Mouse (Mus musculus) heart, embryonic 13.5 days (tissue): ENCODE data around the gene Atp6v0a2. TPM values are rescaled to one million over a fixed set of nuclear protein-coding genes. Genes with fewer than 3 reads are reported as not detected.

ENCODE experiments used
- ATAC-seq: fragments of 200-750 bp; cut with Nextera tagmentation; 2 replicates; pipeline ENCODE4 v1.8.0; 2017; ENCODE audit warnings: moderate TSS enrichment; ENCODE audit not compliant: insufficient number of reproducible peaks, low FRiP score, low TSS enrichment; ENCODE audit errors: extremely low read depth
- H3K27ac ChIP-seq: fragments of 300-500 bp; sonication (generic); replicated peaks from 2 replicates; pipeline ENCODE4 v1.5.1; 2015; ENCODE audit warnings: moderate library complexity, mild to moderate bottlenecking, inconsistent platforms
- H3K27me3 ChIP-seq: fragments of 300-500 bp; sonication (generic); replicated peaks from 2 replicates; pipeline ENCODE4 v1.6.1; 2015; ENCODE audit warnings: mild to moderate bottlenecking, inconsistent platforms
- H3K36me3 ChIP-seq: fragments of 300-500 bp; sonication (generic); 2 replicates; pipeline ENCODE4 v1.6.1; 2015; ENCODE audit warnings: mild to moderate bottlenecking, inconsistent platforms
- H3K4me1 ChIP-seq: fragments of 300-500 bp; sonication (generic); 2 replicates; pipeline ENCODE4 v1.6.1; 2015; ENCODE audit warnings: inconsistent platforms
- H3K4me2 ChIP-seq: fragments of 300-500 bp; sonication (generic); 2 replicates; pipeline ENCODE4 v1.6.1; 2015; ENCODE audit warnings: inconsistent platforms, mild to moderate bottlenecking, moderate library complexity
- H3K4me3 ChIP-seq: fragments of 300-500 bp; sonication (generic); 2 replicates; pipeline ENCODE4 v1.5.1; 2015; ENCODE audit warnings: moderate library complexity, mild to moderate bottlenecking, inconsistent platforms
- H3K9ac ChIP-seq: fragments of 300-500 bp; sonication (generic); 2 replicates; pipeline ENCODE4 v1.6.1; 2015; ENCODE audit warnings: inconsistent platforms, mild to moderate bottlenecking, moderate library complexity
- H3K9me3 ChIP-seq: fragments of 300-500 bp; sonication (generic); 2 replicates; pipeline ENCODE4 v1.6.1; 2016; ENCODE audit warnings: inconsistent platforms
- WGBS: fragments of 180-500 bp; shearing (Covaris S2); methylation state at CpG from one replicate; pipeline ENCODE4 v1.1.7; 2015; ENCODE audit warnings: mixed read lengths; 5-methylcytosine and 5-hydroxymethylcytosine counted together
- polyA plus RNA-seq: library from polyadenylated mRNA; unstranded; fragments of >200 nt; fragmentation: Nextera tagmentation; extraction: Ambion mirVana; gene quantifications from 2 replicates; pipeline ENCODE4 v1.2.1, GENCODE M21; 2015

Atp6v0a2 gene
- polyA plus RNA-seq, 1 experiment from 2014 or later = 29.5 TPM

GRCm38 (mm10) chr5:124743841-124744240 is 115.5 kb downstream of the Atp6v0a2 start:
- no peak for ATAC-seq
- peaks cover 13% of the 10 kb centered on the region; the same call in 1 of the 2 replicates for H3K9me3 ChIP-seq
- no peak overlapping the region for H3K27ac ChIP-seq
- no peak overlapping the region for H3K4me3 ChIP-seq
- no peaks in the 10 kb centered on the region for H3K27me3 ChIP-seq
- no peak overlapping the region for H3K9ac ChIP-seq
- 79% methylated on average over 3 of the region's 3 CpGs for WGBS
- H3K4me1 ChIP-seq = no peaks in the 10 kb centered on the region
- no peak overlapping the region for H3K4me2 ChIP-seq
- H3K36me3 ChIP-seq = no peaks in the 10 kb centered on the region

GRCm38 (mm10) chr5:124746220-124746619 is 117.8 kb downstream of the Atp6v0a2 start:
- Histone ChIP-seq H3K4me1 (no peaks in the 10 kb centered on the region), H3K4me2 (no peak overlapping the region), H3K9me3 (peaks cover 6% of the 10 kb centered on the region; the same call in 1 of the 2 replicates), H3K27me3 (no peaks in the 10 kb centered on the region), H3K4me3 (no peak overlapping the region), H3K9ac (no peak overlapping the region), H3K27ac (no peak overlapping the region), H3K36me3 (no peaks in the 10 kb centered on the region)
- ATAC-seq = no peak
- 83% methylated on average over 15 of the region's 15 CpGs for WGBS

GRCm38 (mm10) chr5:124748296-124748695 is 119.9 kb downstream of the Atp6v0a2 start:
- H3K9me3 ChIP-seq = no peaks in the 10 kb centered on the region
- no peaks in the 10 kb centered on the region for H3K4me1 ChIP-seq
- WGBS = 78% methylated on average over 18 of the region's 18 CpGs
- no peak overlapping the region for H3K4me3 ChIP-seq
- no peak overlapping the region for H3K9ac ChIP-seq
- H3K4me2 ChIP-seq = no peak overlapping the region
- no peaks in the 10 kb centered on the region for H3K36me3 ChIP-seq
- H3K27me3 ChIP-seq = no peaks in the 10 kb centered on the region
- no peak for ATAC-seq
- no peak overlapping the region for H3K27ac ChIP-seq

GRCm38 (mm10) chr5:124751656-124752055 is 123.3 kb downstream of the Atp6v0a2 start:
- H3K27ac ChIP-seq = no peak overlapping the region
- no peaks in the 10 kb centered on the region for H3K4me1 ChIP-seq
- no peaks in the 10 kb centered on the region for H3K36me3 ChIP-seq
- H3K4me2 ChIP-seq = no peak overlapping the region
- WGBS = 81% methylated on average over 9 of the region's 9 CpGs
- H3K4me3 ChIP-seq = no peak overlapping the region
- ATAC-seq = no peak
- H3K27me3 ChIP-seq = no peaks in the 10 kb centered on the region
- no peaks in the 10 kb centered on the region for H3K9me3 ChIP-seq
- no peak overlapping the region for H3K9ac ChIP-seq

GRCm38 (mm10) chr5:124761011-124761410 is 132.6 kb downstream of the Atp6v0a2 start:
- Histone ChIP-seq H3K4me1 (no peaks in the 10 kb centered on the region), H3K27me3 (0 out of 2 replicates have a peak, but pooled peaks cover 10% of the 10 kb centered on the region), H3K27ac (no peak overlapping the region), H3K36me3 (no peaks in the 10 kb centered on the region), H3K4me2 (no peak overlapping the region), H3K4me3 (no peak overlapping the region), H3K9me3 (peaks cover 4% of the 10 kb centered on the region; the same call in 1 of the 2 replicates), H3K9ac (no peak overlapping the region)
- 49% methylated on average over 18 of the region's 18 CpGs for WGBS
- ATAC-seq = no peak

GRCm38 (mm10) chr5:124761787-124762186 is 133.4 kb downstream of the Atp6v0a2 start:
- no peak for ATAC-seq
- H3K36me3 ChIP-seq = no peaks in the 10 kb centered on the region
- no peak overlapping the region for H3K9ac ChIP-seq
- no peaks in the 10 kb centered on the region for H3K4me1 ChIP-seq
- no peak overlapping the region for H3K4me2 ChIP-seq
- peaks cover 4% of the 10 kb centered on the region; the same call in 1 of the 2 replicates for H3K9me3 ChIP-seq
- H3K4me3 ChIP-seq = no peak overlapping the region
- WGBS = 68% methylated on average over 1 of the region's 1 CpGs
- 0 out of 2 replicates have a peak, but pooled peaks cover 10% of the 10 kb centered on the region for H3K27me3 ChIP-seq
- no peak overlapping the region for H3K27ac ChIP-seq

Other genes starting within 250 kb of the Atp6v0a2 start
- 54.3 and 64.1 TPM in 2 replicates for gene Sbno1, start 202.6 kb upstream of the Atp6v0a2 start, polyA plus RNA-seq
- gene Kmt5a, start 188.6 kb upstream of the Atp6v0a2 start, polyA plus RNA-seq = 26.7 and 34.4 TPM in 2 replicates
- 12.3 and 14.8 TPM in 2 replicates for gene Rilpl2, start 150.2 kb upstream of the Atp6v0a2 start, polyA plus RNA-seq
- gene Snrnp35, start 145.4 kb upstream of the Atp6v0a2 start, polyA plus RNA-seq = 22.9 and 23.9 TPM in 2 replicates
- gene Rilpl1, start 97.2 kb upstream of the Atp6v0a2 start, polyA plus RNA-seq = 21.8 and 23.1 TPM in 2 replicates
- gene Tmed2, start 87.9 kb upstream of the Atp6v0a2 start, polyA plus RNA-seq = 396 and 446 TPM in 2 replicates
- gene Ddx55, start 75.7 kb upstream of the Atp6v0a2 start, polyA plus RNA-seq = 8.7 and 8.8 TPM in 2 replicates
- gene Eif2b1, start 49.4 kb upstream of the Atp6v0a2 start, polyA plus RNA-seq = 60.8 and 62.0 TPM in 2 replicates
- gene Gtf2h3, start 49.4 kb upstream of the Atp6v0a2 start, polyA plus RNA-seq = 27.6 and 32.2 TPM in 2 replicates
- 0.03 TPM in 1 of 2 replicates, not detected in the other for gene Dnah10, start 96.5 kb downstream of the Atp6v0a2 start, polyA plus RNA-seq
- gene Ccdc92, start 233.8 kb downstream of the Atp6v0a2 start, polyA plus RNA-seq = 3.7 and 4.4 TPM in 2 replicates
- 59.2 and 59.8 TPM in 2 replicates for gene Zfp664, start 234.1 kb downstream of the Atp6v0a2 start, polyA plus RNA-seq